Mouse (Mus musculus): Measurements from ENCODE around the gene Ugt1a10. TPM values are rescaled to one million over a fixed set of nuclear protein-coding genes. Genes with fewer than 3 reads are reported as not detected.

Ugt1a10 gene
- polyA plus RNA-seq, 1 experiment from 2014 or later: not detected

- Histone ChIP-seq H3K27me3 (ENCODE audit: control insufficient read depth, insufficient read depth, low read length) (no peaks in the 10 kb centered on the region), H3K36me3 (ENCODE audit: control insufficient read depth, insufficient read depth, low read length) (no peaks in the 10 kb centered on the region), H3K4me2 (ENCODE audit: low read depth, low read length) (no peak overlapping the region), H3K9ac (replicated peaks; ENCODE audit: low read depth, low read length) (no peak overlapping the region), H3K27ac (ENCODE audit: low read depth, low read length) (no peak overlapping the region), H3K4me1 (ENCODE audit: control insufficient read depth, insufficient read depth, low read length) (no peaks in the 10 kb centered on the region), H3K9me3 (ENCODE audit: control insufficient read depth, low read length) (peaks cover 90% of the 10 kb centered on the region), H3K4me3 (ENCODE audit: low read depth, low read length) (no peak overlapping the region)
- ATAC-seq (ENCODE audit: low read depth): no peak
- WGBS: 66% methylated on average over 4 of the region's 4 CpGs
Observed at GRCm38 (mm10) chr1:88234248-88234610, 179.0 kb downstream of the Ugt1a10 start.

DNA sequence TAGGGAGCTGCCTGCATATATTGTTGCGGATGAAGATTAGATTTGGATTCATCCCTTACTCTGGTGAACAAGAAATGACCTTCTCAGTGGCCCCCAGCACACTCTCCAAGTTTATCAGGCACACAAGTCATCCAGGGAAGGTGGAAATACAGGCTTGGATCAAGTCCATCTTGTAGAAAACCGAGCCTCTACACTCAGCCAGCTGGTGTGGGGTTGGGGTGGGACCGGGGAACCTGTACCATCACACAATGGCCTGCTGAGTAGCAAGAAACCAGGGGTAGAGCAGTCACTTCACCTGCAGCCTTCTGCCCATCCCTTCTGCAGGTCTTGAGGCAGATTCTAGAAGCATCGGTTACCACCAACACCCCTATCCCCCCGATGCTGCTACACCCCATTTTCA is 179.5 kb downstream of the Ugt1a10 start:
- no peak overlapping the region for H3K4me2 ChIP-seq (ENCODE audit: low read depth, low read length)
- H3K27ac ChIP-seq (ENCODE audit: low read depth, low read length): no peak overlapping the region
- 45% methylated on average over 5 of the region's 5 CpGs for WGBS
- H3K4me1 ChIP-seq (ENCODE audit: control insufficient read depth, insufficient read depth, low read length): no peaks in the 10 kb centered on the region
- no peaks in the 10 kb centered on the region for H3K27me3 ChIP-seq (ENCODE audit: control insufficient read depth, insufficient read depth, low read length)
- no peak overlapping the region for H3K9ac ChIP-seq (replicated peaks; ENCODE audit: low read depth, low read length)
- peaks cover 90% of the 10 kb centered on the region for H3K9me3 ChIP-seq (ENCODE audit: control insufficient read depth, low read length)
- H3K4me3 ChIP-seq (ENCODE audit: low read depth, low read length): no peak overlapping the region
- no peaks in the 10 kb centered on the region for H3K36me3 ChIP-seq (ENCODE audit: control insufficient read depth, insufficient read depth, low read length)
- no peak for ATAC-seq (ENCODE audit: low read depth)

GRCm38 (mm10) chr1:88235046-88235893 is 180.1 kb downstream of the Ugt1a10 start:
- no peak overlapping the region for H3K4me3 ChIP-seq (ENCODE audit: low read depth, low read length)
- WGBS: 67% methylated on average over 11 of the region's 11 CpGs
- no peaks in the 10 kb centered on the region for H3K4me1 ChIP-seq (ENCODE audit: control insufficient read depth, insufficient read depth, low read length)
- H3K36me3 ChIP-seq (ENCODE audit: control insufficient read depth, insufficient read depth, low read length): no peaks in the 10 kb centered on the region
- H3K27me3 ChIP-seq (ENCODE audit: control insufficient read depth, insufficient read depth, low read length): no peaks in the 10 kb centered on the region
- no peak overlapping the region for H3K4me2 ChIP-seq (ENCODE audit: low read depth, low read length)
- no peak overlapping the region for H3K27ac ChIP-seq (ENCODE audit: low read depth, low read length)
- H3K9ac ChIP-seq (replicated peaks; ENCODE audit: low read depth, low read length): no peak overlapping the region
- no peak for ATAC-seq (ENCODE audit: low read depth)
- H3K9me3 ChIP-seq (ENCODE audit: control insufficient read depth, low read length): peaks cover 90% of the 10 kb centered on the region

DNA sequence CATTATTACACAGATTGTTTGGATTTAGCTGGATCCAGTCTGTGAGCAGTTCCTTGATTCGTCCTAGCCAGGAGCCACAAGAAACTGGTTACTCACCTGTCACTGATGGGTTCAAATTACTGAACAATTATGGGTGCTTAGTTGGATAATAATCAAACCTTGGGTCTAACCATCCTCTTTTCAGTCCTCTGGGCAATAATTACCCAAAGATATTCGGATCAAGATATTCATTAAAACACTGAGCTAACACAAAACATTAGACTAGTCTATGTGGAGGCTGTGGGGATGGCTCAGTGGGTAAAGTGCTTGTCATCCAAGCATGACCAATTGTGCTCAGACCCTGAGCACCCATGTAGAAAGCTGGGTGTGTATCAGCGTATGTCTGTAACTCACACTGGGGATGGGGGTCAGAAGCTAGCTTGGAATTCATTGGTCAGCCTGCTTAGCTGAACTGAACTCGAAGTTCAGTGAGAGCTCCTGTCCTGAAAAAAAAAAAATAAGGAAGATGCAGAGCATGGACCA is 180.8 kb downstream of the Ugt1a10 start:
- H3K9ac ChIP-seq (replicated peaks; ENCODE audit: low read depth, low read length): no peak overlapping the region
- H3K27ac ChIP-seq (ENCODE audit: low read depth, low read length): no peak overlapping the region
- 69% methylated on average over 4 of the region's 4 CpGs for WGBS
- H3K36me3 ChIP-seq (ENCODE audit: control insufficient read depth, insufficient read depth, low read length): no peaks in the 10 kb centered on the region
- peaks cover 91% of the 10 kb centered on the region for H3K9me3 ChIP-seq (ENCODE audit: control insufficient read depth, low read length)
- no peak overlapping the region for H3K4me2 ChIP-seq (ENCODE audit: low read depth, low read length)
- ATAC-seq (ENCODE audit: low read depth): no peak
- no peaks in the 10 kb centered on the region for H3K4me1 ChIP-seq (ENCODE audit: control insufficient read depth, insufficient read depth, low read length)
- H3K4me3 ChIP-seq (ENCODE audit: low read depth, low read length): no peak overlapping the region
- H3K27me3 ChIP-seq (ENCODE audit: control insufficient read depth, insufficient read depth, low read length): no peaks in the 10 kb centered on the region

GRCm38 (mm10) chr1:88237311-88237710 is 182.1 kb downstream of the Ugt1a10 start:
- H3K27me3 ChIP-seq (ENCODE audit: control insufficient read depth, insufficient read depth, low read length): no peaks in the 10 kb centered on the region
- 85% methylated on average over 5 of the region's 5 CpGs for WGBS
- no peak overlapping the region for H3K27ac ChIP-seq (ENCODE audit: low read depth, low read length)
- no peaks in the 10 kb centered on the region for H3K4me1 ChIP-seq (ENCODE audit: control insufficient read depth, insufficient read depth, low read length)
- no peaks in the 10 kb centered on the region for H3K36me3 ChIP-seq (ENCODE audit: control insufficient read depth, insufficient read depth, low read length)
- ATAC-seq (ENCODE audit: low read depth): no peak
- peaks cover 88% of the 10 kb centered on the region for H3K9me3 ChIP-seq (ENCODE audit: control insufficient read depth, low read length)
- H3K4me2 ChIP-seq (ENCODE audit: low read depth, low read length): no peak overlapping the region
- H3K9ac ChIP-seq (replicated peaks; ENCODE audit: low read depth, low read length): no peak overlapping the region
- H3K4me3 ChIP-seq (ENCODE audit: low read depth, low read length): no peak overlapping the region

DNA sequence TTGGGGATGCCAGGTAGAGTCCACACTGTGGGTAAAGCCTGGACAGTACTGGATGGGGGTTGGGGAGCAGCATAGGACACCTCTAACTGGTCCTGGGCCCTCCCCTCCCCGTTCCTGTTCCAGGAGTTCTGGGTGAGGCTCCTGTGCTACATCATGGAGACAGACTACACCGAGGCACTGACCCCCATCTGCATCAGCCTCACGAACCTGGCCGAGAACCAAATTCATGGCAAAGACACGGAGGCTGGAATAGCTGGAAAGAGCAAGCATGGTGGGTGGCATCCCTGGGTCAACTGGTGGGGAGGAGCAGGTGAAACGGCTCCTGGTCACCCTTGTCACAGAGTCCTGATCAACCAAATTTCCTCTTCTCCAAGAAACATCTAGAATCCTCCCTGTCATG is 183.6 kb downstream of the Ugt1a10 start:
- H3K36me3 ChIP-seq (ENCODE audit: control insufficient read depth, insufficient read depth, low read length): no peaks in the 10 kb centered on the region
- no peak overlapping the region for H3K4me3 ChIP-seq (ENCODE audit: low read depth, low read length)
- ATAC-seq (ENCODE audit: low read depth): no peak
- H3K4me2 ChIP-seq (ENCODE audit: low read depth, low read length): no peak overlapping the region
- H3K4me1 ChIP-seq (ENCODE audit: control insufficient read depth, insufficient read depth, low read length): no peaks in the 10 kb centered on the region
- no peak overlapping the region for H3K27ac ChIP-seq (ENCODE audit: low read depth, low read length)
- peaks cover 86% of the 10 kb centered on the region for H3K9me3 ChIP-seq (ENCODE audit: control insufficient read depth, low read length)
- H3K27me3 ChIP-seq (ENCODE audit: control insufficient read depth, insufficient read depth, low read length): no peaks in the 10 kb centered on the region
- WGBS: 76% methylated on average over 6 of the region's 6 CpGs
- H3K9ac ChIP-seq (replicated peaks; ENCODE audit: low read depth, low read length): no peak overlapping the region

DNA sequence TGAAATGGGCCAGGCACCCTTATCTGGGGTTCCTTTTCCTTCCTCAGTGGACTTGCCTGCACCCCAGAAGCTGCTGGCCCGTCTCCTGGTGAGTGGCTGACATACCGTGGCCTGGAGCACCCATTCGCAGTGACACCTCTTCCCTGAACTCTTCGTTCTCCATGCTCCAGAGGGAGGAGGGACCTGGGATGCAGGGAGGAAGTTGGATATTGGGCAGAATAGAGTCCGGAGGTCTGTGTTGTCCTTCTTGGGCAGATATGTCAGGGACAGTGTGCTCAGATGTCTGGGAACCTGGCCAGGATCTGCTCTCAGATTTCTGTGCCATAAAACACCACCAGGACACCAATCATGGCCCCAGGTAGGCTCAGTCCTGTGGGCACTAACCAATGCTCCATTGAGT is 184.9 kb downstream of the Ugt1a10 start:
- Histone ChIP-seq H3K27ac (ENCODE audit: low read depth, low read length) (no peak overlapping the region), H3K27me3 (ENCODE audit: control insufficient read depth, insufficient read depth, low read length) (no peaks in the 10 kb centered on the region), H3K4me1 (ENCODE audit: control insufficient read depth, insufficient read depth, low read length) (no peaks in the 10 kb centered on the region), H3K9ac (replicated peaks; ENCODE audit: low read depth, low read length) (no peak overlapping the region), H3K36me3 (ENCODE audit: control insufficient read depth, insufficient read depth, low read length) (no peaks in the 10 kb centered on the region), H3K4me2 (ENCODE audit: low read depth, low read length) (no peak overlapping the region), H3K9me3 (ENCODE audit: control insufficient read depth, low read length) (peaks cover 85% of the 10 kb centered on the region), H3K4me3 (ENCODE audit: low read depth, low read length) (no peak overlapping the region)
- ATAC-seq (ENCODE audit: low read depth): no peak
- 73% methylated on average over 5 of the region's 5 CpGs for WGBS

DNA sequence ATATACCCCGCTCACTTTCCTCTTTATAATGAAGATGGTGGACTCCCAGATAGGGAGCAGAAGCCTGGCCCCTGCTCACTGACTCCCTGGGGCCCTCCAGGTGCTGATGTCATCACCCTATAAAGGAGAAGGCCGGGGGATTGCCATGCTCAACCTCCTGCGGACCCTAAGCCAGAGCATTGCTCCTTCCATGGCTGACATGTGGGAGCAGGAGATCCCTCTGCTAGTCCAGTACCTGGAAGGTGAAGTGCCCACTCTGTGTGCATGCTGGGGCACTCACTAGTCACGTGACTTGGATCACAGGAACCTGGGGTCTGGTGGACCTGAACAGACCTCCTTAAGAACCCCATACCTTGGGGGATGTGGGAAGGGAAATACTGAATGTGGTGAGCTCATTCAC is 185.4 kb downstream of the Ugt1a10 start:
- no peaks in the 10 kb centered on the region for H3K36me3 ChIP-seq (ENCODE audit: control insufficient read depth, insufficient read depth, low read length)
- H3K27ac ChIP-seq (ENCODE audit: low read depth, low read length): no peak overlapping the region
- H3K4me1 ChIP-seq (ENCODE audit: control insufficient read depth, insufficient read depth, low read length): no peaks in the 10 kb centered on the region
- no peak overlapping the region for H3K9ac ChIP-seq (replicated peaks; ENCODE audit: low read depth, low read length)
- no peak overlapping the region for H3K4me3 ChIP-seq (ENCODE audit: low read depth, low read length)
- H3K27me3 ChIP-seq (ENCODE audit: control insufficient read depth, insufficient read depth, low read length): no peaks in the 10 kb centered on the region
- H3K4me2 ChIP-seq (ENCODE audit: low read depth, low read length): no peak overlapping the region
- 78% methylated on average over 4 of the region's 4 CpGs for WGBS
- peaks cover 85% of the 10 kb centered on the region for H3K9me3 ChIP-seq (ENCODE audit: control insufficient read depth, low read length)
- no peak; the same call in 1 of the 2 replicates for ATAC-seq (ENCODE audit: low read depth)

- Histone ChIP-seq H3K27ac (ENCODE audit: low read depth, low read length) (no peak overlapping the region), H3K9me3 (ENCODE audit: control insufficient read depth, low read length) (peaks cover 93% of the 10 kb centered on the region), H3K27me3 (ENCODE audit: control insufficient read depth, insufficient read depth, low read length) (no peaks in the 10 kb centered on the region), H3K4me1 (ENCODE audit: control insufficient read depth, insufficient read depth, low read length) (no peaks in the 10 kb centered on the region), H3K4me2 (ENCODE audit: low read depth, low read length) (no peak overlapping the region), H3K4me3 (ENCODE audit: low read depth, low read length) (no peak overlapping the region), H3K36me3 (ENCODE audit: control insufficient read depth, insufficient read depth, low read length) (no peaks in the 10 kb centered on the region), H3K9ac (replicated peaks; ENCODE audit: low read depth, low read length) (no peak overlapping the region)
- WGBS: 67% methylated on average over 5 of the region's 5 CpGs
- no peak for ATAC-seq (ENCODE audit: low read depth)
Observed at GRCm38 (mm10) chr1:88243861-88244260, 188.7 kb downstream of the Ugt1a10 start.
